Mouse (Mus musculus) spleen, adult 12 weeks (tissue): ENCODE measurements around the gene Sox8.
A peak's percentile ranks its signal among the peaks of the same experiment; 100 is the strongest.

ENCODE experiments used
- DNase-seq: peaks from one replicate; pipeline ENCODE4 v3.0.0; 2022; ENCODE audit warnings: low spot score

Sox8 gene

DNA sequence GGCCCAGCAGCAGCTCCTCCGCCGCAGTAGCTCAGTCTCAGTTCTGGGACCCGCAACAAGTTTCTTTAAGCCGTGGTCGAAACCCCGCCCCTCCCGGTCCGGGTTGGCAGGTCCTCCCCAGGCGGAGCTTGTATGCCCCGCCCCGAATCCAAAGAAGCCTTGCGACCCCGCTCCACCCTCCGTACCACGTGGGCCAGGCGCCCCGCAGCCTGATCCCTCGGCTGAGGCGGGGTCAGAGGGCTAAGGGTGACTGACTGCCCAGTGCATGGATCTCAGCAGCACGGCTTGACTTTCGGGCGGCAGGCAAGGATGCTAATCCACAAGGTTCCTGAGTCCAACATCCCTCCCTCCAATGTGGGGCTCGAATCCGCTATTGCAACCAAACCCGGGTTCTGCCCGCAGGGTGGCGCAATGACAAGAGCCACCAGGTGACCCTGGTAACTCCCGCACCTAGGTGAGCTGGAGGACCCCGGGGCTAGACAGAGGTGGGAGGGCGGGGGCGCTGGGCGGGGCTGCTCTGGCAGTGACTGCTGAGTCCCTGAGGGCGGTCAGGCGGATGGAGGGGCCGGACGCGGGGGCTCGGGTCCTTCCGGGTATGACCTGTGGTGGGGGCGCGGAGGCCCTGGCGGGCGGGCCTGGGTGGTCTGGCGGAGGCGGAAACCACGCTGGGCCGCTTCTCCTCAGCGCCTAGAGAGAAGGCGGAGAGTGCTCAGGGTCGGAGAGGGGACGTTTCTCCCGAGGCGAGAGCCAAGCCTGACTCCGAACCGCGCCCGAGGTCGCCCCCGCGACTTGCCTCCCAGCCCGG lies at the start of gene Sox8:
Gene Sox8, minus strand, starts transcription at position 39 of the 805 bp plus-strand sequence.
- peak; percentile 21 for DNase-seq

DNA sequence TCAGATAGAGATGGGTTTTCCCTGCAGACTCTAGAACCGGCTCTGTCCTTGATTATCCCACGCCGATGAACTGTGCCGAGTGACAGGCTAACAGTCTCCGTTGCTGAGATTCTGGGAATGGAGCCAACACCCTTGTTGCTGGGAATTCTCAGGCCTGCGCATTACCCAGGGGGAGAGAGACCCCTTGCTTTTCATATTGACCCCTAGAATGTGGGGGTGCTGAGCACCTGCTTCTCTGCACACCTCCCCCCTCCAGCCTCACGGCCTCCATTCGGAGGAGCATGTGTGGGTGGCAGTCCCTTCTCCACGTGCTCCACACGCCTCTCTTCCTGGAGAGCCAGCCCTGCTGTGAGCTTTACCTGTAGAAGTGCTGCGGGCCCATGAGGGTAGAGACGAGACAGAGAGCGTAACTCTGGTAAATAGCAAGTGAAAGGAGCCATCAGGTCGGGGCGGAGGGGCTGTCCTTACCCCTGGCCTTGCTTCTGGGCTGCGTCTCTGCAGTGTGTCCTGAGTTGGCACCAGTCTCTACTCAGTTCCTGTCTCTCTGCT lies 48.1 kb upstream of the Sox8 start:
- no peak for DNase-seq

DNA sequence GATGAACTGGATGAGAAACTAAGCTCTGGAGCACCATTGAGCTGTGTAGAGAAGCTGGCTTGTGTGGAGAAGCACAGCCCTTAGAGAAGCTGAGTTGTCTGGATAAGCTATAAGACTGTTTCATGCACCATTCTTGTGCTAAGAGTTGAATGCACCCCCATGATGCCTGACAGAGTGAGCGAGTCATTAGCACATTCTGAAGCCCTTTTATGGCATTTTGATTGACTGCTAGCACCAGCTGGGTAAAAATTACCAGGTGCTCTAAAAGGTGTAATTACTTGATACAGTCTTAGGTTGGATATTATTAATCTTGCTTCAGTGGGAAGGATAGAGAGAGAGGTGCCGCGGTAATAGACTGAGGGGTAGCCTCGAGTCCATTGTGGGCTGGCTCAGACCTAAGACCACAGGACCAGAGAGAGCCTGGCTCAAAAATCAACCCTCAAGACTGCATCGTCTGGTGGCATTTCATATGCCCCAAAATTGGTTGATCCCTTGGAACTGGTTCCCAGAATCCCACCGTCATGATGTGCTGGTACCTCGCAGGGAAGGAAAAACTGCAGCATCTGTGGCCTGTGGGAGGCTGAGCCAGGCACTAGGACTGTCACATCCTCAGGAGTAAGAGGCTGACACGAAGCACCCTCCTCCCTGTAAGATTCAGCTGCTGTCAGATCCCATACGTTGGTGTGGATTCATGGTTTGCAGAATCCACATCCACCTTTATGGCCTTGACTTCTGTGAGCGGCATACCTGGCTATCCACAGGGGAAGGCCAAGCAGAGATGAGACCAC lies 44.4 kb upstream of the Sox8 start:
- no peak for DNase-seq

DNA sequence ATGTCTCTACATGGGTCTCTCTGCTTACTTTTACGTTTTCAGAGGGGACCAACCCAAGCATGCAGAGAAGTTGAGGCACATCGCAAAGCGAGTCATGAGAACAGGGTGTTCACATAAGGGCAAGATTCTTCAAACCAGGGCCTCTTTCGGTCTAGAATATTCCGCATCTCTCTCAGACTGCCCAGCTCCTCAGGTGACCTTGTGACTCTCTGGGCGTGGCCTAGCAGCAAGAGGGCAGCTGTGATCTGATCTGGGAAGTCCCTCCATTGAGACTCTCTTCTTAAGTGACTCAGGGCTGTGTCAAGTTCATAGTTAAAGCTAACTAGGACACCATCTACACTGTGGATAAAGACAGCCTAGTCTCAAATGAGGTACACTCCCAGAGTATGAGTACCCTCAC lies 42.8 kb upstream of the Sox8 start:
- DNase-seq: no peak

DNA sequence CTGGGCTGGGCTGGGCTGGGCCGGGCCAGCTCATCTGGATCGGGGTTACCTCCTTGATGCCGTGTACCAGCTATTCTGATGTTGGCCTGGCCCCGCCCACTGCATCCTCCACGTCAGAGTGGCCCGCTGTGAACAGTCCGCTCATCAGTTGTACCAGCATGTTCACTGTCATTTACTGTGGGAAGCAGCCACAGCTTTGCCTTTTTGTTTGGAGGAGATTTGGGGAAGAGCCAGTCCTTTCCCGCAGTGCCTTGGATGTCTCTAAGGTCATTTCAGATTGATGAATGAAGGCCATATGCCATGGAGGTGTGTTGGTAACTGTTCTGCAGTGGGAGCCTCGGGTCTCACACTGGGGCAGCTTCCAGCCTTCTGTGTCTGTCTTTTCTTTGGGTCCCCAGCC lies 42.1 kb upstream of the Sox8 start:
- no peak for DNase-seq

DNA sequence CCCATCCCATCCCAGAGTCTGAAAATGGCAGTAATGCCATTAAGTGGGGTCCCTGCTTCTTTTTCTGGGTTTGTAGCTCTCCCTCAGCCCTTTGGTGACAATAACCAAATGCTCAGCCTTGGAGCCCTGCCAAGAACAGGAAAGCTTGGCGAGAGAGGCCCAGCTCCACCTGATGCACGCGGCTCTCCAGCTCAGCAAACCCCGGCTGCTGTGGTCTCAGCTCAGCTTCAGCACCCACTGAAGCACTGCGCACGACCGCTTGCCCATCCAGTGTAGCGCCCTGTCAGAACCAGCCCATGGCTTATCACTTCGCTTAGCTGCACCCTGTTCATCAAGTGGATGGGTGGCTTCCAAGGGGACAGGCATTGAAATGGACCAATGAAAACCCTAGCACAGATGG lies 39.7 kb upstream of the Sox8 start:
- no peak for DNase-seq

DNA sequence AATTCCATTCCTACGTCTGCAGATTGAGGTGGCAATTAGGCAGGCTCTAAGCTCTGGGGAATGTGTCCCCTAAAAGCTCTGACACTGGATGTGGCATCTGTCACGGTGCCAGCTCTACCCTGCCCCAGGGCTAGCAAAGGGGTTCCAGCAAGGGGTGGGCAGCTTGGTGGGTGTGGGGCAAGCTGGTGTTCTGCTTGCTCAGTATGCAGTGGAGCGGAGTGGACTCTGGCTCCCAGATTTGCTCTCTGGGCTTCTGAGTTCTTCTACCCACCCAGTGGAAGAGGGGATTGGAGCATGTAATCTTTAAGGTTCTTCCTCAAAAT lies 39.0 kb upstream of the Sox8 start:
- DNase-seq: no peak

DNA sequence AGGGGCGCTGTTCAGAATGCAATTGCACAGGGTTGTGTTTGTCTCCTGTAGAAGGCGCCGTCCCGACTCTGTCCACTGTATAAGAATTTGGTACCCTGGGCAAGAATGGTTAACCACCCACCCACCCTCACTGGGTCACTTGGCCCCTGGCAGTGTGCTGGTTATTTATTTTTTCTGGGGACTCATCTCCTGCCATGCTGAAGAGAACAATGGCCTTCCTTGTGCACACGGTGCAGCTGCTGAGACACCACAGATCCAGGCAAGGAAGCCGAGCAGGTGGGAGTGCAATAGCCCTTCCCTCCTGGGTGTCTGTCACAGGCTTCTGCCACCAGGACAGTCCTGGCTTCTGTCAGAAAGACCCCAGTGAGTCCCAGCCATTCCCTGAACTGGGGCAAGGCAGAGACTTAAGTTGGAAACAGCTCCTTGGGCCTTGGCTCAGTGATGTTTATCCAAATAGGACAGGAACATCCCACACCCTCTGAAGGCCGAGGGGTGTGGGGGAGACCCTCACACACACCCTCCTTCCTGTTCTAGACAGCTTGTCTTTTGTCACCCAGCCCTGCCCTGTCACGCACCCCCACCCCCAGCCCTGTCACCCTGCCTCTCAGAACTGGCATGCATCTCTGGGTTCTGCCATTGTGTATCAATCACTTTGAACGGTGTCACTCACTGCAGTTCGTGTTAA lies 38.5 kb upstream of the Sox8 start:
- no peak for DNase-seq

DNA sequence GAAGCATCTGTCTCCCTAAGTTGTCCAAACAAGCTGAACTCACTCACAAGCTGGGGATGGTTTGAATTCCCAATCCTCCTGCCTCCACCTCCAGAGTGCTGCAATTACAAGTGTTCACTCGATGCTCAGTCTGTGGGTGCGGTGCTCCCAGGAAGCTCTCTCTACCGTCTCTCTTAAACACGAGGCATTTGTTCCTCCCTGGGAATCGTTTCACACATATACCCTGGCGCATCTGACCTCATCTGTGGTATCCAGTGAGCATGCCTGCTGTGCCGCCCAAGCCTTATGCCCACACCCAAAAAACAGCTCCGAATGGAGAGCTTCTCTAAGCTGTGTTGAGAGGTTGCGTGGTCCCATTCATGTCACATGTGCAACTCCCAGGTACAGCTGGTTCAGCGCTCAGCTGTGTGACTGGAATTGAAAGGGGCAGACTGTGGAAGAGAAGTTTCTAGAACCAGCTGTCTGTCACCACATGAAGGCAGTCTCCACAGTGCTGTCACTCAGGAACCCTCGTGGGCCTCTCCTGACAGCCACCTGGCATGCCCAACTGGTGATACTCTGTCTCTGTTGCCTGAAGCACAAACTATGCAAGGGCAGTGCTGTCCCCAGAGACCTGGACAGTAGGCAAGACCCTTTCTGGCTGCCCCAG lies 37.8 kb upstream of the Sox8 start:
- DNase-seq: no peak

DNA sequence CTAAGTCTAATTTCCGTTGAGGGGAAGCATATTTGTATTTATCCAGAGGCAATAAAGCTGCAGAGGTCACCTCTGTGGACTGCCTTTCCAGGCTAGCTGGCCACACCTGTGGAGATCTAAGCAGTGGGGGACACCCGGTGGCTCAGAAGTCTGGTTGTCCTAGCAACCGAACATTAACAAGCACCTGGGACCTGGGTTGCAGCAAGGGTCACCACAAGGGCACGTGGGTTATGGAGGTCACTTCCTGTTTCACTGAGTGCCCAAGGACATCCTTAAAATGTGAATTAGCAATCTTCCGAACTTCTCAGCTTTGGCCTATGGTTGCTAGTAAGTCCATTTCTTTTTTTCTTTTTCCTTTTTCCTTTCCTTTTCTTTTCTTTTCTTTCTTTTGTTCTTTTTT lies 33.7 kb upstream of the Sox8 start:
- DNase-seq: no peak

DNA sequence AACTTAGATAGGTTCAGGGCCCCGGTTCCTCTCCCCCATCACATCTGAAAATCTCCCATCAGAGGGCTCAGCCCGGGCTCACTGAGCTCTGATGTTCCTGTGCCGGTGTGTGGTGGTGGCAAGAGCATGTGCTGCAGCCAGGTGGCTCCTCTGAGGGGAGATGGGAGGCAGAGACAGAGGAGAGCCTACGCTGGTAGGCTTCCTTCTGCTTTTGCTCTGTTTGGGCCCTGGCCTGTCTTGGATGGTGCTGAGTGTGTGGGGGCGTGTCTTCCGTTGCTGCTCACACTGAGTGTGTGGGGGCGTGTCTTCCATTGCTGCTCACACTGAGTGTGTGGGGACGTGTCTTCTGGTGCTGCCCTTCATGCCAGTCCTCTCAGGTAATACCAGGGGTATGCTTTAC lies 31.9 kb upstream of the Sox8 start:
- DNase-seq: no peak

DNA sequence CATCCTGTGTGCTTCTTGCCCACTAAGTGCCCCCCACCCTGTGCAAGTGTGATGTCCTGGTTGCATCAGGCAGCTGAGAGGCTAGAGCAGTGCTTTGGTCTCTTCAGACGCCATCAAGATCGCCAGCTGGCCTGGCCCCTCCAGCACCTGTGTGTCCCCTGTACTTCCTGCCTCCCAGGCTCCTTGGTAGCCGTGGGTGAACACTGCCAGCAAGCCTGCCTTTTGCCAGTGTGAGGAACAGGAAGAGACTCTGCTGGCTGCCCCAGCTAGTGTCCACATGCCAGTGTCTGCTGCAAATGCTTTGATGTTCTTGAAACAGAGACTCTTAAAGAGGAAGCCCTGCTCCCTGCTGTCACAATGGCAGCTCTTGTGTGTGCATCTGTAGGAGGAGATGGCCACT lies 27.1 kb upstream of the Sox8 start:
- no peak for DNase-seq

DNA sequence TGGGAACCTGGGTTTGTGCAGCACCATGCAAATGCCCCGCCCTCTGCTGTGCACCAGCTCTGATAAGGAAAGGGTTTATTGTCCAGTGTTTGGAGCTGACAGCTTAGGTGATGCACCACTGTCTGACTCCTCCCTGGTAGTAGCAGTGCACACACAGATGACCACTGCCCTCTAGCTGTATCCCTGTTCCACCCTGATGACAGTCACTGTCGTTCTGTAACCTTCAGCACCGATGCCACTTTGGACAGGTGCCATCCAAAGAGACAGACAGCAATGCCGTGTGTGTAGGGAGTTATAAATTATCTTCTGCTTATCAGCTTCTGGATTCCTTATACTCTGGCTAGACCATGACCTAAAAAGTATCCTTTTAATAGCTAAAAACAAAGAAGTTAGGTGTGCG lies 25.0 kb upstream of the Sox8 start:
- no peak for DNase-seq

DNA sequence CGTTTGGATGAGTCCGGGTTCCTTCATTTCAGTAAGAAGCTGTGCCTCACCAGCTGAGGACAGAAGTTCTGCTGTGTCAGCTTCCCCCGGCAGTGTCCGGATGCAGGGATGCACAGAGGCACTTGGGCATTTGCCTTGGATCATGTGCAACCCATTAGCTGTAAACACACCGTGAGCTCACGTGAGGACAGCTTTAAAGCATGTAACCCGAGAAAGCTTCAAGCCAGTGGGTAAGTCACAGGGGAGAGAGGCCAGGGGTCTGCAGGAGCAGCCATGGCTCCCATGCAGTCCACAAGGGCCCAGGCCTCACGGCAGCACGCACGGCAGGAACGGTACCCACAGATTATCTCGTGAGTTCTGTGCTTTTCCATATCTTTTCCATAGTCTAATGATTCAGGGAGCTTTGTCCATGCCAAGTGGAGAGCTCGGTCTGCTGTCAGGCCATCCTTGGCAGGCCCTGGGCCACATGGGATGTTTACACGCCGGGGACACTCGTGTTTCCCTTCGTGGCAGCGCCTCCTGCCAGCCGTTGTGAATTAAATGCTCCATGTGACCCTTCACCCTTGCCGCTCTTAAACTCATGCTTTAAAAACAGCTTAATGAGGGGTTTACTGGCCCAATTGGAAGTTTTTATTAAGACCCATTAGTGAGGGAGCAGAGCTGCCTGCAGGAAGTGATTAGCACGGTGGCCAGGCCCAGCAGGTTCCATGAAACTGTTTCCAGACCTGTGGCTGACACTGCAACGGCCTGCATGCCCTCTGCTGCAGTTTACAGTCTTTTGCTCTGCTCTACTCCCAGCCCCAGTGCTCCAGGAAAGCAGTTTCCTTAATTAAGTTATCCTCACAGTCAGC lies 23.1 kb upstream of the Sox8 start:
- DNase-seq: no peak

DNA sequence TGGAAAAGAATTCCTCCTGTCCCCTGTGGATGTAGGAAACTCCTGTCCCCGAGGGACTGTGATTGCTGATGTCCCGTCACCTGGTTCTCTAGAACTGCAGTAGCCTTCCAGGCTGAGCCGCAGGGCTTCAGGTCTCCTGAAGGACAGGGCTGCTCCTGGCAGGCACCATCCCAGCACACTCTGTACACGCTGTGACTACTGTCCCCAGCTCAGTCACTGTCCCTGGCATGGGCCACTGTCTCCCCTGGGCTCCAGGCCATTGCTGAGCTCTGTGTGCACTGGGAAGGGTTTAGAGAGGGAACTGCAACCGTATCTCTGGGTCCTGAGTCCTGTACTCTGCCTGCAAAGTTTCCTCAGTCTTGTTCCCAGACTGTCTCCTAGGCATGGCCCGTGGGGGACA lies 21.9 kb upstream of the Sox8 start:
- no peak for DNase-seq

DNA sequence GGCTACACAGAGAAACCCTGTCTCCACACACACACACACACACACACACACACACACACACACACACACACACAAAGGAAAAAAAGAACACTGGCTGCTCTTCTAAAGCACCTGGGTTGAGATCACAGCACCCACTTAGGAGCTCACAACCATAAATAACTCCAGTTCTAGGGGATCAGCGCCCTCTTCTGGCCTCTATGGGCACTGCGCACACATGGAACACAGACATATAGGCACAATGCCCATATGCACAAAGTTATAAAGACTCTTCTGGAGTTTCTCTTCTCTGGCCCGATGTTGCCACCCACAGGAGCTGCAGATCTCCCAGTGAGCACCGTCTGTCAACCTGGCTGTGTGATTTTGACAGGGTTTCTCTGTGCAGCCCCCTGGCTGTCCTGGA lies 20.5 kb upstream of the Sox8 start:
- DNase-seq: no peak

DNA sequence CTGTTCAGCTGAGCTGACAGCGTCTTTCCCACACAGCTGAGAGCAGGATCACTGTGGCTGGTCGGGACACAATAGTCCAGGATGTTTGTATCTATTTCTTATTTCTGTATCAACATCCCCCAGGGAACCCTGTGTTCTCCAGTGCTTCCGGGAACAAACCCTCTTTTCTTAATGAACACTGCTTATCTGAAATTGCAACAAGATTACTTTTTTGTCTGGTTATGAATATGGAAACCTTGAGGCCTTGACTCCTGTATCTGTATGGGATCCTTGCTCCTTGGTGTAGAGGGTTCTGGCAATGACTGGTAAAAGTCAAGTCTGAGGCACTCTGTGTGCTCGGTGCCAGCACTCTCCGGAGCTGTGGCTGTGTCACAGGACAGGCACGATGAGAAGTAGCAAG lies 19.6 kb upstream of the Sox8 start:
- no peak for DNase-seq

DNA sequence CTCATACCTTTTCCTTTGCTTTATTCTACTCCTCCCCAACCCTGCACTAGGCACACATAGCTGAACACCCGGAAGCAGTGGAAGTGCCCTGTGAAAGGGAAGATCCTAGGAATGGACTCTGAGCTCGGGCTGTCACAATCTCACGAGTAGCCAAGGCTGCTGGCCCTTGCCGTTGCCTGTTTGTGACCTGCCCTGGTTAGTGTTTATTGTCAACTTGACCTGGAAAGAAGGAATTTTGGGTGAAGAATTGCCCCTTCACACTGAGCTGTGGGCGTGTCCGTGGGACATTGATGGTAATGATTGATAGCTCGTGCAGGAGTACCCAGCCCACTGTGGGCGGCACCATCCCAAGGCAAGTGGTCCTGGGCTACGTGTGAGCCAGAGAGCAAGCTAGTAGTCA lies 14.2 kb upstream of the Sox8 start:
- no peak for DNase-seq

DNA sequence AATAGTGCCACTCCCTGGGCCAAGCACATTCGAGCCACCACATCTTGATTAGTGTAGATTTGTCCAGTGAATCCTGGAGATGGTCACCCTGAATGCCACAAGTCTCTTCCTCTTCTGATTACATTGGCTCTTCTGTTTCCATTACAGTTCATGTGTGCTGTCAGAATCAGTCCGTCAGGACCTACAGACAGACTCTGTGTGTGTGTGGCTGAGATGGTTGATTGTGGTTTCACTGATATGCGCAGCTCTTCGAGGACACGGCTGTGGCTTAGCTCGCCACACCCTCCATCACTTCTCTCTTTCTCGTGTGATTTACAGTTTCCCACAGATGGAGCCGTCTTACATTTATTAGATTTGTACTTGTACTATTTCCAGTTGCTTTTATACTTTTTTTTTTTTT lies 13.4 kb upstream of the Sox8 start:
- DNase-seq: no peak

DNA sequence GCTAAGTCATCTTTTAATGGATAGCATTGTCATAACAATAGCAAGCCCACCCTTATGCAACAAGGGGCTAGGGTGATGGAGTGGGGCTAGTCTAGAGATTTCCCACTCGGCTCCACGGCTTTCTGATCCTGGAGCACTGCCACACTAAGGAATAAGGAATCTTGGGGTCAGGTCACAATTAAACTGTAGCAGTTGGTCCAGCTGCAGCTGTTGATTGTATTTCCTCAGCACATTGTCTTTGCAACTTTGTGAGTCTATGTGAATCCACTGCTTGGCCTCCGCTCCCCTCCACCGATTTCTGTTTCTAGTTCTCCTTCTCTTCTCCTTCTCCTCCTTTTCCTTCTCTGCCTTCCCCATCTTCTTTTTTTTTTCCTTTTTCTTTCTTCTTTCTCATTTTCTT lies 12.6 kb upstream of the Sox8 start:
- no peak for DNase-seq

DNA sequence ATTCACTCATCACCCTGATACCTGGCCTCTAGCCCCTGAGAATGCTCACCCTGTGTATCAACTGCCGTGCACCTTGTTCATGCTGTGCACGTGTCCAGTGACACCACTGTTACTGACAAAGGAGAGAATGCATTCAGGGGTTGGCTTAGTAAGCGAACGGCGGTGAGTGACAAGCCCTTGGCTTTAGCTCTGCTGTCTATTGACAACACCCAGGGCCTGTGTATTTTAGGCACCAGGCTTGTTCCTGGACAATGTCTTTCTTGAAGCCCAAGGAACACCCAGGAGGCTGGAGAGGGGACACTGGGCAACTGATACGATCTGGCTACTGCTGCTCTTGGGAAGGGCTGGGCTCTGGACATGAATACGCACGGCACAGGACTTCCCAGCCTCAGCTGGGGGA lies 11.6 kb upstream of the Sox8 start:
- DNase-seq: no peak
